In the genomic region with DNA sequence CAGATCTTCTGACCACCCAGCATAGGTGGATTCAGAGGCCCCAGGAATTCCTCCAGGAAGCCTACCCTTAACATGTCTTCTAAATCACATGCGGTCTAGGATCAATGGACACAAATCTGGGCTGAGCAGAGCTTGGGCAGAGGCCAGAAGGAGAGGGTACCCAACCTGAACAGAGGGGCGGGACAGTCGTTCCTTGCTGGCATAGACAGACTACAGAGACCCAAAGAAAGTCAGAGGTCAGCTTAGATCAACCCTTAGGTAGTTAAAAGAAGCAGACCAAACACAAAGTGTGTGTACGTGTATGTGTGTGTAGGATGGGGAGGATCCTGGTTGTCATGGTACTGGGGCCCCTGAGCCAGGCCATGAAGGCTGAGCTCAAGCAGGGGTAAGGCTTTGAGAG, we compare ENCODE assay signal across 10 mouse cellular contexts.
DNase-seq lines count a peak whose midpoint lies in the region; ATAC-seq and TF ChIP-seq lines count a peak whose summit lies in the region.
"Had no signal": no experiment of that assay in that cellular context is flagged by ENCODE, and none has a peak within 500 bp of the region (broad histone marks: within the 10 kb centered on the region; RNA-seq: fewer than 3 reads in every experiment).

No protein-coding gene starts in this region.

- H3K36me3 ChIP-seq in heart, embryonic 10.5 days, result no peaks in the 10 kb centered on the region
- H3K36me3 ChIP-seq in heart, embryonic 12.5 days, result no peaks in the 10 kb centered on the region
- no peaks in the 10 kb centered on the region for H3K36me3 ChIP-seq in midbrain, embryonic 10.5 days
- no peaks in the 10 kb centered on the region for H3K36me3 ChIP-seq in midbrain, embryonic 16.5 days (ENCODE audit: control insufficient read depth, insufficient read depth, low read length)
- no peaks in the 10 kb centered on the region for H3K36me3 ChIP-seq in kidney, adult 2 months (ENCODE audit: control insufficient read depth, insufficient read depth, low read length)
- no peaks in the 10 kb centered on the region for H3K36me3 ChIP-seq in limb, embryonic 15.5 days

- H3K9me3 ChIP-seq in heart, embryonic 10.5 days, result no peaks in the 10 kb centered on the region
- H3K9me3 ChIP-seq in heart, embryonic 12.5 days (replicated peaks), result peaks cover 3% of the 10 kb centered on the region; the same call in 1 of the 2 replicates
- H3K9me3 ChIP-seq in midbrain, embryonic 10.5 days (replicated peaks), result no peaks in the 10 kb centered on the region
- H3K9me3 ChIP-seq in midbrain, embryonic 16.5 days (replicated peaks; ENCODE audit: control insufficient read depth, low read length, poor library complexity, severe bottlenecking), result no peaks in the 10 kb centered on the region
- no peaks in the 10 kb centered on the region for H3K9me3 ChIP-seq in limb, embryonic 15.5 days

- H3K4me3 ChIP-seq in heart, embryonic 10.5 days, result no peak overlapping the region
- no peak overlapping the region for H3K4me3 ChIP-seq in heart, embryonic 12.5 days
- no peak overlapping the region for H3K4me3 ChIP-seq in midbrain, embryonic 10.5 days
- no peak overlapping the region for H3K4me3 ChIP-seq in midbrain, embryonic 16.5 days (ENCODE audit: low read depth, low read length)
- H3K4me3 ChIP-seq in kidney, adult 2 months (ENCODE audit: insufficient read depth, low read depth, low read length), result no peak overlapping the region
- H3K4me3 ChIP-seq in limb, embryonic 15.5 days, result no peak overlapping the region

- no peak overlapping the region for H3K9ac ChIP-seq in heart, embryonic 12.5 days
- no peak overlapping the region for H3K9ac ChIP-seq in midbrain, embryonic 16.5 days (ENCODE audit: low read depth, low read length)
- H3K9ac ChIP-seq in limb, embryonic 15.5 days, result no peak overlapping the region

- no peaks in the 10 kb centered on the region for H3K27me3 ChIP-seq in heart, embryonic 10.5 days (ENCODE audit: insufficient read depth, poor library complexity, severe bottlenecking)
- H3K27me3 ChIP-seq in heart, embryonic 12.5 days (replicated peaks), result no peaks in the 10 kb centered on the region
- no peaks in the 10 kb centered on the region for H3K27me3 ChIP-seq in midbrain, embryonic 10.5 days (ENCODE audit: low read depth, poor library complexity, severe bottlenecking)
- no peaks in the 10 kb centered on the region for H3K27me3 ChIP-seq in midbrain, embryonic 16.5 days (ENCODE audit: control insufficient read depth, insufficient read depth, low read depth, low read length)
- no peaks in the 10 kb centered on the region for H3K27me3 ChIP-seq in kidney, adult 2 months (replicated peaks; ENCODE audit: control insufficient read depth, insufficient read depth, low read length)
- no peaks in the 10 kb centered on the region for H3K27me3 ChIP-seq in limb, embryonic 15.5 days

- H3K4me1 ChIP-seq in heart, embryonic 10.5 days, result peaks cover 9% of the 10 kb centered on the region; the same call in 1 of the 2 replicates
- peaks cover 4% of the 10 kb centered on the region for H3K4me1 ChIP-seq in heart, embryonic 12.5 days (replicated peaks)
- H3K4me1 ChIP-seq in midbrain, embryonic 10.5 days, result peaks cover 20% of the 10 kb centered on the region
- no peaks in the 10 kb centered on the region for H3K4me1 ChIP-seq in midbrain, embryonic 16.5 days (ENCODE audit: control insufficient read depth, insufficient read depth, low read length)
- H3K4me1 ChIP-seq in kidney, adult 2 months (ENCODE audit: control insufficient read depth, insufficient read depth, low read length), result 0 out of 2 replicates have a peak, but pooled peaks cover 2% of the 10 kb centered on the region
- peaks cover 38% of the 10 kb centered on the region for H3K4me1 ChIP-seq in limb, embryonic 15.5 days

- TF ChIP-seq POLR2A in kidney, adult 2 months (IDR thresholded peaks at IDR 0.05; ENCODE audit: low read depth, low read length), result no peak

- no peak overlapping the region for H3K4me2 ChIP-seq in heart, embryonic 12.5 days
- no peak overlapping the region for H3K4me2 ChIP-seq in midbrain, embryonic 16.5 days (ENCODE audit: low read length)
- H3K4me2 ChIP-seq in limb, embryonic 15.5 days, result no peak overlapping the region

- DNase-seq in heart, embryonic 10.5 days (ENCODE audit: low spot score), result no peak
- DNase-seq in midbrain, embryonic 10.5 days (ENCODE audit: low spot score), result no peak
- DNase-seq in kidney, adult 2 months, result peak; percentile 76
- no peak for DNase-seq in testis, postnatal 10 days (ENCODE audit: low spot score)
- no peak for DNase-seq in cerebellum, adult 18-20 months
- DNase-seq: left cerebral cortex, postnatal 4 days; lung, adult 18-20 months had no signal

- 86% methylated on average over 4 of the region's 4 CpGs for WGBS in heart, embryonic 10.5 days
- 84% methylated on average over 4 of the region's 4 CpGs for WGBS in heart, embryonic 12.5 days
- 69% methylated on average over 4 of the region's 4 CpGs for WGBS in midbrain, embryonic 10.5 days
- WGBS in midbrain, embryonic 16.5 days, result 74% methylated on average over 4 of the region's 4 CpGs
- 52% methylated on average over 4 of the region's 4 CpGs for WGBS in kidney, adult 2 months
- 77% methylated on average over 4 of the region's 4 CpGs for WGBS in limb, embryonic 15.5 days

- no peak for TF ChIP-seq CTCF in kidney, adult 2 months (conservative IDR thresholded peaks at IDR 0.05; ENCODE audit: insufficient read depth, insufficient read length, low read depth, low read length)

- ATAC-seq in heart, embryonic 12.5 days (ENCODE audit: insufficient number of reproducible peaks, low FRiP score), result no peak
- ATAC-seq in midbrain, embryonic 16.5 days, result no peak
- ATAC-seq in limb, embryonic 15.5 days (ENCODE audit: insufficient number of reproducible peaks, low FRiP score, low TSS enrichment, low read depth), result no peak

- H3K27ac ChIP-seq in heart, embryonic 10.5 days, result peak overlapping the region; percentile 13; the same call in 1 of the 2 replicates
- no peak overlapping the region for H3K27ac ChIP-seq in heart, embryonic 12.5 days (ENCODE audit: poor library complexity, severe bottlenecking)
- H3K27ac ChIP-seq in midbrain, embryonic 10.5 days (replicated peaks), result peak overlapping the region; percentile 85
- H3K27ac ChIP-seq in midbrain, embryonic 16.5 days (ENCODE audit: low read length), result no peak overlapping the region
- no peak overlapping the region for H3K27ac ChIP-seq in kidney, adult 2 months (ENCODE audit: insufficient read depth, low read depth, low read length)
- 0 out of 2 replicates have a peak overlapping the region, but pooled peaks have one; percentile 3 for H3K27ac ChIP-seq in limb, embryonic 15.5 days

Comparison
In these comparisons a context has a peak if more than half of its experiments do, and no peak if none do; other contexts are left out.
1. H3K27ac ChIP-seq: peak in heart, embryonic 10.5 days (single experiment), midbrain, embryonic 10.5 days (single experiment) and limb, embryonic 15.5 days (single experiment); none in heart, embryonic 12.5 days (single experiment), midbrain, embryonic 16.5 days (single experiment) and kidney, adult 2 months (single experiment).